ENCODE assay signal across 10 mouse cellular contexts in the genomic region with DNA sequence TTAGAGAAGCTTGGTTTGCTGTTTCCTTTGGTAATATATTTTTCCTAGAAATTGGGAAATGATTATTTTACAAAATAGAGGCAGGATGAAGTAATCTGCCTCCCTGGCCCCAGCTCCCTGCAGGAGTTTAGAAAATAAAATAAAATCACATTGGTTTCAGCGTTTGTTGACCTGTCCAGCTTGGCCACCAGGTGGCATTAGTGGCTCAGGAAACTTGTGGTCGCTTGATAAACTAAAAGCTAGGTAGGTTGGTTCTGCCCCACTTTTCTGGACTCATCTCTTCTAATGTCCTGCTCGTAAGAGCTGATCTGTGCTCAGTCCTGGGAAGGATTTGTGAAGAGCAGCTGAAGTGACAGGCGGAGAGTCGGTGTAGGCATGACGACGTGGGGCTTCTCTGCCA. TPM values are rescaled to one million over a fixed set of nuclear protein-coding genes. Genes with fewer than 3 reads are reported as not detected.
DNase-seq lines count a peak whose midpoint lies in the region; ATAC-seq and TF ChIP-seq lines count a peak whose summit lies in the region.
"Had no signal": no experiment of that assay in that cellular context is flagged by ENCODE, and none has a peak within 500 bp of the region (broad histone marks: within the 10 kb centered on the region; RNA-seq: fewer than 3 reads in every experiment).

No protein-coding gene starts in this region.

- 0 out of 2 replicates have a peak, but pooled peaks have one; percentile 53 for ATAC-seq in common myeloid progenitor, adult 5-6 weeks (replicated peaks; ENCODE audit: low read depth, poor library complexity, severe bottlenecking)
- ATAC-seq in liver, embryonic 14.5 days (ENCODE audit: insufficient read depth): no peak

- no peak for TF ChIP-seq CTCF in thymus, adult 2 months (IDR thresholded peaks at IDR 0.05; ENCODE audit: borderline replicate concordance, control insufficient read depth, extremely low read depth, insufficient read depth, low read length, poor library complexity)
- TF ChIP-seq CTCF in liver, embryonic 14.5 days (IDR thresholded peaks at IDR 0.05; ENCODE audit: low read depth): peak; percentile 77

- no peak for TF ChIP-seq POLR2A in thymus, adult 2 months (IDR thresholded peaks at IDR 0.05; ENCODE audit: control insufficient read depth, extremely low read depth, insufficient read depth, low read length, poor library complexity)

- H3K9ac ChIP-seq in liver, embryonic 14.5 days (replicated peaks): no peak overlapping the region

- H3K27ac ChIP-seq in thymus, adult 2 months (ENCODE audit: control insufficient read depth, insufficient read depth, low read length): no peak overlapping the region
- no peak overlapping the region for H3K27ac ChIP-seq in liver, embryonic 14.5 days

- 81% methylated on average over 7 of the region's 7 CpGs for WGBS in thymus, adult 2 months
- WGBS in liver, embryonic 14.5 days (ENCODE audit: insufficient replicate concordance): 66% methylated on average over 7 of the region's 7 CpGs

- no peak overlapping the region for H3K4me2 ChIP-seq in liver, embryonic 14.5 days (ENCODE audit: low read depth)

- H3K9me3 ChIP-seq in liver, embryonic 14.5 days (ENCODE audit: control insufficient read depth, low read length): no peaks in the 10 kb centered on the region

- H3K27me3 ChIP-seq in thymus, adult 2 months (ENCODE audit: control insufficient read depth, insufficient read depth, low read length): no peaks in the 10 kb centered on the region
- H3K27me3 ChIP-seq in liver, embryonic 14.5 days (ENCODE audit: control insufficient read depth, insufficient read depth, low read length): no peaks in the 10 kb centered on the region

- TF ChIP-seq EP300 in liver, embryonic 14.5 days (IDR thresholded peaks at IDR 0.05; ENCODE audit: low read depth): no peak

- no peaks in the 10 kb centered on the region for H3K4me1 ChIP-seq in thymus, adult 2 months (replicated peaks; ENCODE audit: control insufficient read depth, insufficient read depth, low read length)
- no peaks in the 10 kb centered on the region for H3K4me1 ChIP-seq in liver, embryonic 14.5 days (replicated peaks; ENCODE audit: control insufficient read depth in 2 of 2, insufficient read depth in 2 of 2, low read length in 1 of 2)

- peak; percentile 47 to 79 for DNase-seq in adrenal gland, adult (ENCODE audit: inconsistent age in 2 of 2, low spot score in 1 of 2)
- no peak for DNase-seq in adrenal gland, adult 8-10 months
- DNase-seq in thymus, adult 2 months: peak; percentile 15
- DNase-seq in thymus, adult 18-20 months: no peak
- peak; percentile 73 for DNase-seq in induced T-regulatory cell, adult 2 months (ENCODE audit: low read depth)
- peak in 2 of 3 experiments; percentile 39 to 40 for DNase-seq in liver, embryonic 14.5 days (ENCODE audit: low read depth in 3 of 3, low spot score in 3 of 3)
- peak; percentile 77 to 78 for DNase-seq in right cerebral cortex, adult 2 months (ENCODE audit: low spot score in 2 of 2)

- H3K36me3 ChIP-seq in thymus, adult 2 months (ENCODE audit: control insufficient read depth, insufficient read depth, low read length): peaks cover 49% of the 10 kb centered on the region
- peaks cover 24% of the 10 kb centered on the region for H3K36me3 ChIP-seq in liver, embryonic 14.5 days (replicated peaks; ENCODE audit: control insufficient read depth, insufficient read depth, low read depth)

- no peak overlapping the region for H3K4me3 ChIP-seq in thymus, adult 2 months (ENCODE audit: control insufficient read depth, insufficient read depth, low read length)
- no peak overlapping the region for H3K4me3 ChIP-seq in liver, embryonic 14.5 days (ENCODE audit: insufficient read depth in 1 of 2, low read depth in 2 of 2, low read length in 2 of 2)

RNA-seq across cellular contexts. Expression of gene Ngdn, which starts 9.0 kb away (rescaled TPM):
- total RNA-seq in adrenal gland, adult 8-10 months (2022): 10 to 100 TPM; 35.3 to 44.0 (median 39.4) TPM
- polyA plus RNA-seq in thymus, adult 2 months (2012; rRNA removed): 24.6 and 31.0 TPM in 2 replicates
- total RNA-seq in common myeloid progenitor, adult 5-6 weeks (2017): 53.3 and 56.1 TPM in 2 replicates
- 14.4 and 31.0 TPM in 2 replicates for polyA plus RNA-seq in liver, embryonic 14.5 days (2012; rRNA removed)
- 36.0 and 39.6 TPM in 2 replicates for polyA plus RNA-seq in liver, embryonic 14.5 days (2014; fragmentation: Nextera tagmentation; extraction: Ambion mirVana)

RNA-seq across cellular contexts. Expression of gene Myh7, which starts 29.8 kb away (rescaled TPM):
- not detected for total RNA-seq in adrenal gland, adult 8-10 months (2022)
- polyA plus RNA-seq in thymus, adult 2 months (2012; rRNA removed): 0.23 and 0.96 TPM in 2 replicates
- not detected in 2 replicates for total RNA-seq in common myeloid progenitor, adult 5-6 weeks (2017)
- 0.03 and 0.07 TPM in 2 replicates for polyA plus RNA-seq in liver, embryonic 14.5 days (2012; rRNA removed)
- 0.05 TPM in 1 of 2 replicates, not detected in the other for polyA plus RNA-seq in liver, embryonic 14.5 days (2014; fragmentation: Nextera tagmentation; extraction: Ambion mirVana)

RNA-seq across cellular contexts. Expression of gene Gm17428, which starts 47.5 kb away (rescaled TPM):
- total RNA-seq in adrenal gland, adult 8-10 months (2022): not detected
- not detected in 2 replicates for polyA plus RNA-seq in thymus, adult 2 months (2012; rRNA removed)
- total RNA-seq in common myeloid progenitor, adult 5-6 weeks (2017): not detected in 2 replicates
- polyA plus RNA-seq in liver, embryonic 14.5 days (2012; rRNA removed): not detected in 2 replicates
- not detected in 2 replicates for polyA plus RNA-seq in liver, embryonic 14.5 days (2014; fragmentation: Nextera tagmentation; extraction: Ambion mirVana)
- total RNA-seq: heart, postnatal 36 days had no signal
- polyA plus RNA-seq: C2C12 had no signal

RNA-seq across cellular contexts. Expression of gene Myh6, which starts 57.5 kb away (rescaled TPM):
- total RNA-seq in adrenal gland, adult 8-10 months (2022): not detected
- polyA plus RNA-seq in thymus, adult 2 months (2012; rRNA removed): 13.4 and 159 TPM in 2 replicates
- not detected in 2 replicates for total RNA-seq in common myeloid progenitor, adult 5-6 weeks (2017)
- 0.01 and 0.02 TPM in 2 replicates for polyA plus RNA-seq in liver, embryonic 14.5 days (2012; rRNA removed)
- not detected in 2 replicates for polyA plus RNA-seq in liver, embryonic 14.5 days (2014; fragmentation: Nextera tagmentation; extraction: Ambion mirVana)

Comparison
In these comparisons a context has a peak if more than half of its experiments do, and no peak if none do; other contexts are left out.
1. DNase-seq: peak in adrenal gland, adult (2 of 2), thymus, adult 2 months (single experiment), induced T-regulatory cell, adult 2 months (single experiment), liver, embryonic 14.5 days (2 of 3) and right cerebral cortex, adult 2 months (2 of 2); none in adrenal gland, adult 8-10 months (single experiment) and thymus, adult 18-20 months (0 of 2).